Mouse (Mus musculus): Measurements from ENCODE around the gene 5730455P16Rik.
"Not testable (repeated sequence)": the region's sequence is repeated elsewhere in the genome, so short reads cannot be mapped to it uniquely, and the experiment has no call there.

Gene 5730455P16Rik

GRCm38 (mm10) chr11:80377712-80378451 lies at the start of gene 5730455P16Rik:
Gene 5730455P16Rik, minus strand, starts transcription at chr11:80378034.
- peak; percentile 87 to 92 for DNase-seq

- DNase-seq, result not testable (repeated sequence)
These were observed 48.4 kb upstream of the 5730455P16Rik start for GRCm38 (mm10) chr11:80426029-80426813.

GRCm38 (mm10) chr11:80425247-80425778 lies 47.5 kb upstream of the 5730455P16Rik start:
- no peak for DNase-seq

- no peak for DNase-seq
These were observed 46.9 kb upstream of the 5730455P16Rik start for GRCm38 (mm10) chr11:80424691-80425090.

- no peak for DNase-seq
These were observed 43.7 kb upstream of the 5730455P16Rik start for GRCm38 (mm10) chr11:80421421-80422047.

- no peak for DNase-seq
These were observed 42.6 kb upstream of the 5730455P16Rik start for GRCm38 (mm10) chr11:80420202-80420984.

DNA sequence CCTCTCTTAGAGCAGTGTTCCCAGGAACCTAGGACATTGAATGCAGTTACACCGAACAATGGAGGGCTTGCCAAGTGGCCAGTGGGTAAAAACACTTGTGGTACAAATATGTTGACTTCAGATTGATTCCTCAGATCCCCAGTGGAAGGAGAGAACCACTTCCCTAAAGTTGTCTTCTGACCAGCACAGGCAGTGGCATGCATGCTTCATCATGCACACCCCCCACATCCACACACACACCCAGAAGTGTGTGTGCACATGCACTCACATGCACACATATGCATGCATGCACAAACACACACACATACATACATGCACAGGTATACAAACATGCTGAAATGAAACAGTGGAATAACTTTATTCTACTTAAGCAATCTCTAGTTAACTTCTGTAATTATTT lies 41.9 kb upstream of the 5730455P16Rik start:
- no peak for DNase-seq

- no peak for DNase-seq
These were observed 39.3 kb upstream of the 5730455P16Rik start for GRCm38 (mm10) chr11:80417085-80417484.

DNA sequence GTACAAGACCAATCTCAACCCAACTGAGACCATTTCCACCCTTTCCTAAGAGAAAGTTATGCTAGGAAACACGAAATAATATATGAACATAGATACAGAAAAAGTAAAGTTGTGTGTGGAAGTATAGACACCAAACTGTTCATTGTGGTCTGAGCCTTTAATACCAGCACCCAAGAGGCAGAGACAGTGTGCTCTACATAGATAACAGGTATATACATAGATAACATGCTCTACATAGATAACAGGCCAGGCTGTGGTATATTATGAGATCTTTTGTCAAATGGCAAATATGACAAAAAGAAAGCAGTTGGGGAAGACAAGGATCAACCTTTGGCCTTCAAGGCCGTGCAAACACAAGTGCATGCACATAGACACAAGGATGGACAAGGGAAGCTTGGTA lies 32.5 kb upstream of the 5730455P16Rik start:
- no peak for DNase-seq

- DNase-seq, result not testable (repeated sequence)
These were observed 30.0 kb upstream of the 5730455P16Rik start for GRCm38 (mm10) chr11:80407878-80408277.

GRCm38 (mm10) chr11:80396617-80397016 lies 18.8 kb upstream of the 5730455P16Rik start:
- no peak for DNase-seq

DNA sequence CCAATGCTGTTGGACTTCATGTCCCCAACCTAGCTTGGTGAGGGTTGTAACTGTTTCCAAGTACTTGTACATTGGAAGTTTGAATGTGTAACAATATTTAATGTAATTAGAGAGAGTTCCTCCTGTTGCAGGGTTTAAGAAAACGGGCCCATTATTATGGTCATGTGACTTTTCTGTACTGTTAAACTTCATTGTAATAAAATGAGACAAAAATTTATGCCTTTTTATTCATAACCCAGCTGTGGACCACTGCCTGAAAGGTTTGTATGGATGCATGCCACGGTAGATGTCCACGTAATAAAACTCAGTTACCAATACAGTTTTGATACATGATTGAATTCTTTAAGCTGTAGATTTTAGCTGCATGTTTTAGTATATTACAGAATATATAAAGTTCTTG lies 18.1 kb upstream of the 5730455P16Rik start:
- no peak for DNase-seq

GRCm38 (mm10) chr11:80391407-80392120 lies 13.7 kb upstream of the 5730455P16Rik start:
- no peak for DNase-seq

DNA sequence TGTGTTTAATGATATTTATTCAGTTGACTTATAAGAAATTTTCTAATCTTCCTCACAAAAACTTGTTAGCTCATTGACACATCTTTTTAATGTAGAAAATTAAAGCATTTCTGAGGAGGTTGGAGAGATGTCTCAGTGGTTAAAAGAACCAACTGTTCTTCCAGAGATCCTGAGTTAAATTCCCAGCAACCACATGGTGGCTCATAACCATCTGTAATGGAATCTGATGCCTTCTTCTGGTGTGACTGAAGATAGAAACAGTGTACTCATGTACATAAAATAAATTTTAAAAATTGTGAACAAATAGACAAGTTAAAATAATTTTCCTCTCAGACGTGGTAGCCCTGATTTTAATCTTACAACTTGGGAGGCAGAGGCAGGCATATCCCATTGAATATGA lies 12.1 kb upstream of the 5730455P16Rik start:
- DNase-seq, result no peak

DNA sequence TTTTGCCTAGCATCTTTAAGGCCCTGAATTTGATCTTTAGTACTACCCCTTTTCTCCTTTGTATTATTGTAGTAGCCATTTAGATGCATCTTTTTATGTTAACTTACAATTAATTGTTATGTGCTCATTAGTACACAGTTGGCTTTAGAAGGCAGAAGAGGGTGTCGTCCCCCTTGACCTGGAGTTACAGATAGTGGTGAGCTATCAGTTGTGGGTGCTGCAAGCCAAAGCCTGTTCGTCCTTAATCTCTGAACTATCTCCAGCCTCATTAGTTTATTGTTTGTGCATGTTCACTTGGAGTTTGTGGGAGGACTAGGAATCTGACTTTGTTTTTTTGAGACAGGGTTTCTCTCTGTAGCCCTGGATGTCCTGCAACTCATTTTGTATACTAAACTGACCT lies 9.0 kb upstream of the 5730455P16Rik start:
- DNase-seq, result no peak

GRCm38 (mm10) chr11:80385055-80385454 lies 7.2 kb upstream of the 5730455P16Rik start:
- DNase-seq, result no peak

DNA sequence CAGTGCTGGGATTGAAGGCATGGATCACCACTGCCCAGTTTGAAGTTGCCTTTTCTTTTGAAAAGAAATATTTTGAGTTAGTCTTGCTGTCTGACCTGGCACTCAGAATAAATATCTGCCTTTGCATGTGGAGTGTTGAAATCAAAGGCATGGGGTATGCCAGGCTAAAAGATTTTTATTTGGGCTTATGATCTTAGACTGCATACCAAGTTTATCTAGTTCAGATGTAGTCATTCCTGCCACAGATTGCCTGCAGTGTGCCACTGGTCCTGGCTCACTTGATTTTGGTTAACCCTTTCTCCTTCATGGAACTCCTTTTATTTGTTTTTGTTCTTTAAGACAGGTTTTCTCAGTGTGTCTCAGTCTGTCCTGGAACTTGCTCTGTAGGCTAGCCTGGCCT lies 6.6 kb upstream of the 5730455P16Rik start:
- DNase-seq, result no peak

DNA sequence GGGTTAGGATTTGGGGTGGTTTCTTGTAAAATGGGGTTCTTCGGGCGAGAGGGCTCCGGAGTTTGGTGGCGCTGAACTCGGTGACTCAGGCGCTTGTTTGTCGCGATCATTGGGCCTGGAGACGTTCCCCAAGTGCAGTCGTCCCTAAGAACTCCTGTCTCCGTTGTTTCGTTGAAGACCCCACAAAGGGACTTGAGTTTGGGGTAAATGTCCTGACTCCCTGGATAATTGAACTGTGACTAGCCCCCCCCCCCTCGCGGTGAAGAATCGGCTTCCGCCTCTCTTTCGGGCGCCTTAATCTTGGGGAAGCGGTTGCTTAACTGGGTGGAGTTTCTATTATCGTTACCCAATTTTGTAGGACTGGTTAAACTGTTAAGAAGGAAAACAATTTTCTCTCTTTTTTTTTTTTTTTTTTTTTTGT lies 5.8 kb upstream of the 5730455P16Rik start:
- DNase-seq, result peak; percentile 25 to 50

DNA sequence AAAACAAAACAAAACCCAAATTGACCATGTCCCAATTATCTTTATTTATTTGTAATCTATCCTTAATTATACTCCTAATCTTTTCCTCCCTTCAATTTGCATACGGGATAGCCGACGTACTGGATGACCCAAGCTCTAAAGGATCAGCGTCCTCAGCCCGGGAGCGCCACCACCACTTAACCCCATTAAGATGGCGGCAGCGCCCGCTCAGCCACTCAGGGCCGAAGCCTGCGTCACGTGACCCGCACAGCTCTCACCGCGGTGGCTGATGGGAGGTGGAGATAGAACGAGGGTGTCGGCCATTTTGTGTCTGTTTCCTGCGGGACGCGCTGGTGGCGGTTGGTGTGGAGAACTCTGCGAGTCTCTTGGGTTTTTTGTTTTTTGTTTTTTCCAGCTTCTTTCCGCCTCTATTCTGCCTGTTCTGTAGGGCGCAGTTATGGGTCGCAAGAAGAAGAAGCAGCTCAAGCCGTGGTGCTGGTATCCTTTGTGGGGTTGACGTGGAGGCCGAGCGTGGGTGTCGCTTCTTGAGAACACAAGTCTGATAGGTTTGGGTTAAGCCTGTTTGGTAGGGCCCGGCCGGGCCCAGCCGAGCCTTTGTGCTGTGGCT lies 5.3 kb upstream of the 5730455P16Rik start, which contains the start of gene Zfp207:
TSS of gene Zfp207 (plus strand) at position 261 of the 607 bp plus-strand sequence.
- DNase-seq, result peak; percentile 99 to 100

DNA sequence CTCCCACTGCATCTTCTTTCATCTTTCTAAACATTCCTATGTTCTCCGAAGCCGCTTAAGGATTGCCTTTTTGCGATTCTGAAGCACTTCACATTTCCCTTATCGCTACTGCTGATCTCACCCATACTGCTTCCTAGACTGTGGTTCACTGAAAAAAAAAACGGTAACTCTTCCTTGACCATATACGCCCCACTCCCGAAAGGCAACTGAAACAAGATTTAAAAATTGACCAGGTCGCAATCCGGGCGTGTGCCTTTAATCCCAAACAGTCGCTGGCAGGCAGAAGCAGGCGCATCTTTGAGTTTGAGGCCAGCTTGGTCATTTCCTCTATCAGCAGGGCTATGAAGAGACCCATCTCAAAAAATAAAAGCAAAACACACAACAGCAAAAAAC lies 4.8 kb upstream of the 5730455P16Rik start:
- DNase-seq, result peak; percentile 23 to 47

- DNase-seq, result not testable (repeated sequence)
These were observed 1.4 kb upstream of the 5730455P16Rik start for GRCm38 (mm10) chr11:80379184-80379583.

Measured in kidney, postnatal 25 days (tissue).